Mouse (Mus musculus): ENCODE data around the gene Cers6. TPM values are rescaled to one million over a fixed set of nuclear protein-coding genes. Genes with fewer than 3 reads are reported as not detected.

Cers6 gene
- polyA plus RNA-seq, 1 experiment, result 3.2 TPM

DNA sequence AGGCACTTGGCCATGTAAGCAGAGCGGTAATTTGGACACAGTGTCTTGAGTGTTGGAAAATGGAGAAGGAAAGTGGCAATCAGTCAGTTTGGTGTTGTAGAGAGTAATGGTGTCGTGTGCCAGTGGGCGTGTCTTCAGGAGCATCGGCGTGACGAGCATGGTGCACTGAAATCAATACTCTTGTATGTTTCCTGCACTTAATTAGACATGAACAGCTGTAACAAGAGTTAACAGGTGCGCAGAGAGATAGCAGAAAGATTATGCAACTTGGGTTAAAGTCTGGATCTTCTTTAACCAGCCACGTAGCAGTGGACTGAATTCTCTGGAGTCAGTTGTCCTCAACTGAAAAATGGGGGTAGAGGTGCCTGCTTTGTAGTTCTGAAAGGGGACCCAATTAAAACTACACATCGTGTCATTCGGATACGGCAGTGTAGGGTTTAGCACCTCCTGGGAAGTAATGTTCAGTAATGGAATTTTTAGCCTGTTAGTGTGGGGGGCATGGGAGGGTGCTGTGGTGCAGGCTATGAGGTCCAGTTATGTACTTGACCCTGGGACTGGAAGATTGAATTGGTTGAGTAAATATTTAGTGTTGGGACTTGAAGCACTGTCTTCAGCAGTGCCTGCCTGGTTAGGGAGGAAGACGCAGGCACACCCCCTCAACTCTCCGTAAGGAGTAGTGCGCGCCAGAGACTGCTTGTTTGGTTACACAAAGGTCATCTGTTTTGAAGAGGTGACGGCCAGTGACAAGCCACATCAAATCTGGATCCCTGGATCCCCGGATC, 9.9 kb downstream of the Cers6 start:
- TF ChIP-seq POLR2A (IDR thresholded peaks at IDR 0.05; ENCODE audit: control insufficient read depth, low read depth, low read length), result no peak
- no peak for TF ChIP-seq CTCF (IDR thresholded peaks at IDR 0.05; ENCODE audit: control insufficient read depth, insufficient read depth, insufficient replicate concordance, low read depth, low read length)
- Histone ChIP-seq H3K4me3 (ENCODE audit: control insufficient read depth, low read depth, low read length) (no peak overlapping the region), H3K27ac (ENCODE audit: control insufficient read depth, insufficient read depth, low read depth, low read length) (no peak overlapping the region), H3K4me1 (ENCODE audit: control insufficient read depth, insufficient read depth, low read length) (no peaks in the 10 kb centered on the region), H3K27me3 (ENCODE audit: control insufficient read depth, insufficient read depth, low read length) (no peaks in the 10 kb centered on the region), H3K36me3 (ENCODE audit: control insufficient read depth, insufficient read depth, low read length) (no peaks in the 10 kb centered on the region)

DNA sequence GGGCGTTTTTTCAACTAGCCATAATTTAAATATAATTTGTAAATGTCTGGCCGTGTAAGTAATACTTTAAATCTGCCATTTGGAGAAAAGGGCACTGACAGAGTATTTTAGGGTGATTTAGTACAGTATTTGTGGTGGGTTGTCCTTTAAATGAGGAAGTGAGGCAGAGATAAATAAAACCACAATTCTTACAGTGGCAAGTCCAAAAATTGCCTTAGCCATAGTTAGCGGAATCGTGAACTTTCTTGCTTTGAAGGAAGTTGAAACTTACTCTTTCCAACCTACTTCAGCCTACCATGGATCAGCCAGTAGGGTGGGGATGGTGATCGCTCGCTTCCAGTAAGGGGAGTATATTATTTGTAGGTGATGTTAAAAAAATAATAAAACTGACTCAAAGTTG, 11.8 kb downstream of the Cers6 start:
- no peaks in the 10 kb centered on the region for H3K4me1 ChIP-seq (ENCODE audit: control insufficient read depth, insufficient read depth, low read length)
- H3K36me3 ChIP-seq (ENCODE audit: control insufficient read depth, insufficient read depth, low read length), result no peaks in the 10 kb centered on the region
- TF ChIP-seq CTCF (IDR thresholded peaks at IDR 0.05; ENCODE audit: control insufficient read depth, insufficient read depth, insufficient replicate concordance, low read depth, low read length), result no peak
- TF ChIP-seq POLR2A (IDR thresholded peaks at IDR 0.05; ENCODE audit: control insufficient read depth, low read depth, low read length), result no peak
- H3K27ac ChIP-seq (ENCODE audit: control insufficient read depth, insufficient read depth, low read depth, low read length), result no peak overlapping the region
- H3K4me3 ChIP-seq (ENCODE audit: control insufficient read depth, low read depth, low read length), result no peak overlapping the region
- no peaks in the 10 kb centered on the region for H3K27me3 ChIP-seq (ENCODE audit: control insufficient read depth, insufficient read depth, low read length)

DNA sequence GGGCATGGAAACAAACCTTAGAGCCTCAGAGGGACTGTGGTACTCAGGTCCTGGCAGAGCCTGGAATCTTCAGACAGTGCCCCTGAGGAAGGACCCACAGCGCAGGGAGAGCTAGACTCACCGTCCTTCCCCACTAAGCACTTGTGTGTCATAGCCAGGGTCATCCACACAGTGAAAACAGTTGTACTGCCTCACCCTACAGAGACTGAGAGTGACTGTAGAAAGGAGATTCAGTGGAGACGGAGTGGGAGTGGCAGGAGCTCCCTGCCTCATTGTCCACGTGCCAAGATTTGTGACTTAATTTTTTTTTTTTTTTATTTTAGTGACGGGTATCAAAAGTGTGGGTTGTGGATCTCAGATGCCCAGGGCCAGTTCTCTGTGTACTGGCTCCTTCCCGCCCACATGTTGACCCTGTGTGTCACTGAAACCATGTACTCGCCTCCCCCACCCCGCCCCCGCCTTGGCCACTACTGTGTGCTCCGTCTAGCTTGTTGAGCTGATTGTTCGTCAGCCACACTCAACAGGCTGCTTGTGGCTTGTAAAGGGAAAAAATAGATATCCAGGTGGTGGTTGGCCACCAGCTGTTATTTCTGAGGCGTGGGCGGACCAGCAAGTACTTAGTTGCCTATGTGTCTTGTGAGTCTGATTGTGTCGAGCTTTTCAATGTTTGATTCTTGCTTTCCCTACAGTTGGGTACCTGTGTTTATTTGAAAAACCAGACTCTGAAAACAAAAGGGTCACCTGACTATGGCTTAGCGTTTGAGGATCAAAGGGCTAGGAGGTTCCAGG, 12.6 kb downstream of the Cers6 start:
- Histone ChIP-seq H3K4me1 (ENCODE audit: control insufficient read depth, insufficient read depth, low read length) (no peaks in the 10 kb centered on the region), H3K27ac (ENCODE audit: control insufficient read depth, insufficient read depth, low read depth, low read length) (no peak overlapping the region), H3K27me3 (ENCODE audit: control insufficient read depth, insufficient read depth, low read length) (no peaks in the 10 kb centered on the region), H3K4me3 (ENCODE audit: control insufficient read depth, low read depth, low read length) (no peak overlapping the region), H3K36me3 (ENCODE audit: control insufficient read depth, insufficient read depth, low read length) (no peaks in the 10 kb centered on the region)
- TF ChIP-seq CTCF (IDR thresholded peaks at IDR 0.05; ENCODE audit: control insufficient read depth, insufficient read depth, insufficient replicate concordance, low read depth, low read length), result no peak
- TF ChIP-seq POLR2A (IDR thresholded peaks at IDR 0.05; ENCODE audit: control insufficient read depth, low read depth, low read length), result no peak

DNA sequence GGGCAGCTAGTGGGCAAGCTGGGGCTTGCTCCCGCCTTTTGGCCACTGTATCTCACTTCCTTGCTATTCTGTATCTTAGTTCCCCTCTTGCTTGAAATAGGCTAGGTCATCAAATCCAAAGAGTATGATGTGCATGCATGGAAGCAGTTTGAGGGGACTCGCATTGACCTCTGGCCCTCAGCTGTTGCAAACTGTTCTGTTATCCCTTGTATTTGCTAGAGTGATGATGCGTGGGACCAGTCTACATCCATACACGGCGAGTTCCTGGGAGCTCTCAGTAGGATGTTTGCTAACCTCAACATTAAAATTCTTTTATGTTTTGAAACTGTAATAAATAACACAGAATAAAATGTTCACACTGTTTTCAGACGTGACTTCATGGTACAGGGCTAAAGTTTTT, 13.3 kb downstream of the Cers6 start:
- H3K4me3 ChIP-seq (ENCODE audit: control insufficient read depth, low read depth, low read length), result no peak overlapping the region
- TF ChIP-seq POLR2A (IDR thresholded peaks at IDR 0.05; ENCODE audit: control insufficient read depth, low read depth, low read length), result no peak

DNA sequence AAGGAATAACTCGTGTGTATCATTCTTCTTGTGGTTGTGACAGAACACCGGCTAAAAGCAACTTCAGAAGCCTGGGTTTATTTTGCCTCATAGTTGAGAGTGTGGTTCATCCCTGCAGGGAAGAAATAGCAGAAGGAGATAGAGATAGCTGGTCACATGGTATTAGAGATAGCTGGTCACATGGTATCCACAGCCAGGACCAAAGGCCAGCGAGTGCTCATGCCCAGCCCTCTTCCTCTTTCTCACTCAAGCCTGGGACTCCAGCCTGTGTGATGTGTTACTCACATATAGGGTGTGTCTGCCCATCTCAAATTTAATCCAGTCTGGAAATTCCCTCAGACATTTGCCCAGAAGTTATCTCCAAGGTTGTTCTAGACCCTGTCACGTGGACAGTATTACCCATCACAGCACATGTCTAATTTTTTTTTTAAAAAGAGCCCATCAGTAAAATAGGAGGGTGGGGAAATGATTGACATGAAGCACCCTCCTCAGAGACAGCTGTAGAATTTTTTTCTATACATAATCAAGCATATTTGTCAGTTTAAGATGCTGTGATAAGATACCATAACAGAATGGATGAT, 17.9 kb downstream of the Cers6 start:
- no peaks in the 10 kb centered on the region for H3K4me1 ChIP-seq (ENCODE audit: control insufficient read depth, insufficient read depth, low read length)
- no peak overlapping the region for H3K4me3 ChIP-seq (ENCODE audit: control insufficient read depth, low read depth, low read length)
- no peaks in the 10 kb centered on the region for H3K27me3 ChIP-seq (ENCODE audit: control insufficient read depth, insufficient read depth, low read length)
- no peak overlapping the region for H3K27ac ChIP-seq (ENCODE audit: control insufficient read depth, insufficient read depth, low read depth, low read length)
- no peaks in the 10 kb centered on the region for H3K36me3 ChIP-seq (ENCODE audit: control insufficient read depth, insufficient read depth, low read length)
- no peak for TF ChIP-seq POLR2A (IDR thresholded peaks at IDR 0.05; ENCODE audit: control insufficient read depth, low read depth, low read length)
- no peak for TF ChIP-seq CTCF (IDR thresholded peaks at IDR 0.05; ENCODE audit: control insufficient read depth, insufficient read depth, insufficient replicate concordance, low read depth, low read length)

More for the DNA sequence above, 13.3 kb downstream of the Cers6 start:
- Histone ChIP-seq H3K36me3 (ENCODE audit: control insufficient read depth, insufficient read depth, low read length) (no peaks in the 10 kb centered on the region), H3K27me3 (ENCODE audit: control insufficient read depth, insufficient read depth, low read length) (no peaks in the 10 kb centered on the region), H3K27ac (ENCODE audit: control insufficient read depth, insufficient read depth, low read depth, low read length) (no peak overlapping the region), H3K4me1 (ENCODE audit: control insufficient read depth, insufficient read depth, low read length) (no peaks in the 10 kb centered on the region)

DNA sequence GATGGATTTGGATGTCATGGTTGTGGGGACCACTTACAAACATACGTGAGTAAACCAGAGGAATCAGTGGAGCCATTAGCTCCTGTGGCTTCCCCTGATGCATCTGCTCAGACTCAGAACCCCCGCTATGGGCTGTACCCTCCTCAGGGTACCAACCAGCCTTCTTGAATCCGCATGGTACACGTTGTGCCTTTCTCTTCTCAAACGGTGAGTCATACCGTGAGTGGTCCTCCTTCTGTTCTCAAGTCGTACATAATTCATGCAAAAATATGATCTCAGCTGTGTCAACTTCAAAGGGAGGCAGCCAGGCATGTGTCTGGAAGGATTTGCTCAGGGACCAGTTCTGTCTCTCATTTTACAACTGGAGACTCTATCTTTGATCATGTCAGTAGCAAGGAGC, 23.3 kb downstream of the Cers6 start:
- H3K4me1 ChIP-seq (ENCODE audit: control insufficient read depth, insufficient read depth, low read length), result no peaks in the 10 kb centered on the region
- H3K36me3 ChIP-seq (ENCODE audit: control insufficient read depth, insufficient read depth, low read length), result no peaks in the 10 kb centered on the region
- no peak overlapping the region for H3K27ac ChIP-seq (ENCODE audit: control insufficient read depth, insufficient read depth, low read depth, low read length)
- TF ChIP-seq POLR2A (IDR thresholded peaks at IDR 0.05; ENCODE audit: control insufficient read depth, low read depth, low read length) (no peak), CTCF (IDR thresholded peaks at IDR 0.05; ENCODE audit: control insufficient read depth, insufficient read depth, insufficient replicate concordance, low read depth, low read length) (no peak)
- H3K27me3 ChIP-seq (ENCODE audit: control insufficient read depth, insufficient read depth, low read length), result no peaks in the 10 kb centered on the region
- no peak overlapping the region for H3K4me3 ChIP-seq (ENCODE audit: control insufficient read depth, low read depth, low read length)

DNA sequence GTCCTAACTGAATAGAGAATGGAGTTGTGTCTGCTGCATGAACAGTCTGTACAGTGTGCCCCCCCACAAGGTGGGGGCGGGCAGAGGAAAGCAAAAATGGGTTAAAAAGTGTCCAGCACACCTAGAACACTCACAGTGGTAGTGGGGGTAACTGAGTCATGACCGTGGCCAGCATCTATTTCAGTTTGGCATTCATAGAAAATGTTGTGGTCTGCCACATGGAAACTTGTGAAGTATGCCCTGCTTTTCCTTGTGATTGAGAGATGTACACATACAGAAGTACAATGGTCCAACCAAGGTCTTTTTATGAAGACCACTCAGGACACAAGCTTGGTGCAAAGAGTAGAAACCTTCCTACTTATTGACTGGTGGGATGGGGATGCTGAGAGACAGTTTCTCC, 24.0 kb downstream of the Cers6 start:
- Histone ChIP-seq H3K27me3 (ENCODE audit: control insufficient read depth, insufficient read depth, low read length) (no peaks in the 10 kb centered on the region), H3K4me1 (ENCODE audit: control insufficient read depth, insufficient read depth, low read length) (no peaks in the 10 kb centered on the region), H3K4me3 (ENCODE audit: control insufficient read depth, low read depth, low read length) (no peak overlapping the region), H3K36me3 (ENCODE audit: control insufficient read depth, insufficient read depth, low read length) (no peaks in the 10 kb centered on the region), H3K27ac (ENCODE audit: control insufficient read depth, insufficient read depth, low read depth, low read length) (no peak overlapping the region)
- TF ChIP-seq POLR2A (IDR thresholded peaks at IDR 0.05; ENCODE audit: control insufficient read depth, low read depth, low read length), result no peak
- TF ChIP-seq CTCF (IDR thresholded peaks at IDR 0.05; ENCODE audit: control insufficient read depth, insufficient read depth, insufficient replicate concordance, low read depth, low read length), result no peak
